Mouse (Mus musculus) ES-E14 (cell line): ENCODE results near the gene Gm32717.
"Not testable (repeated sequence)": the region's sequence is repeated elsewhere in the genome, so short reads cannot be mapped to it uniquely, and the experiment has no call there.

ENCODE experiments used
- CHD2 ChIP-seq: IDR thresholded peaks from 2 replicates; pipeline ENCODE4 v1.6.1; 2014; ENCODE audit warnings: mild to moderate bottlenecking, low read depth, low read length, inconsistent platforms
- HCFC1 ChIP-seq: IDR thresholded peaks from 2 replicates; pipeline ENCODE4 v1.6.1; 2012; ENCODE audit warnings: low read length, inconsistent platforms, borderline replicate concordance; ENCODE audit not compliant: insufficient read depth
- MAFK ChIP-seq: IDR thresholded peaks from 2 replicates; pipeline ENCODE4 v1.6.1; 2014; ENCODE audit warnings: mild to moderate bottlenecking, low read depth, low read length, inconsistent platforms; ENCODE audit not compliant: insufficient read depth
- ZC3H11A ChIP-seq: IDR thresholded peaks from 2 replicates; pipeline ENCODE4 v1.6.1; 2012; ENCODE audit warnings: low read depth, mild to moderate bottlenecking, inconsistent platforms, low read length, borderline replicate concordance
- ZNF384 ChIP-seq: IDR thresholded peaks from 2 replicates; pipeline ENCODE4 v1.6.1; 2012; ENCODE audit warnings: low read depth, low read length, inconsistent platforms

- TF ChIP-seq MAFK, ZC3H11A, ZNF384, CHD2, HCFC1: not testable (repeated sequence)
Measured at GRCm38 (mm10) chr10:118283016-118283415, 42.4 kb upstream of the Gm32717 start.
